Mouse (Mus musculus) embryo, embryonic 9.5 days (tissue): Measurements from ENCODE around the gene Klrb1.

Source experiments
- DNase-seq: peaks from one replicate; pipeline ENCODE4 v3.0.0-alpha.2; 2017; ENCODE audit errors: extremely low spot score

Gene Klrb1

GRCm38 (mm10) chr6:128734896-128735295 lies 12.0 kb upstream of the Klrb1 start:
- DNase-seq: no peak

GRCm38 (mm10) chr6:128733908-128734679 lies 11.2 kb upstream of the Klrb1 start:
- DNase-seq: no peak

GRCm38 (mm10) chr6:128732032-128732431 lies 9.2 kb upstream of the Klrb1 start:
- no peak for DNase-seq

- no peak for DNase-seq
Observed at GRCm38 (mm10) chr6:128701691-128702090, 21.2 kb downstream of the Klrb1 start.

GRCm38 (mm10) chr6:128679574-128679973 lies 43.3 kb downstream of the Klrb1 start:
- DNase-seq: no peak

- DNase-seq: no peak
Observed at GRCm38 (mm10) chr6:128669936-128670335, 52.9 kb downstream of the Klrb1 start.

- no peak for DNase-seq
Observed at GRCm38 (mm10) chr6:128662206-128662605, 60.7 kb downstream of the Klrb1 start, which contains the start of gene Clec2h. Clec2h (plus strand) TSS chr6:128662385.

- no peak for DNase-seq
Observed at GRCm38 (mm10) chr6:128661249-128661648, 61.6 kb downstream of the Klrb1 start.
